ENCODE assay signal across 8 mouse cellular contexts in genomic region chr10:117416636-117417469, GRCm38 (mm10). TPM values are rescaled to one million over a fixed set of nuclear protein-coding genes. Genes with fewer than 3 reads are reported as not detected.
A peak's percentile ranks its signal among the peaks of the same experiment; 100 is the strongest.
DNase-seq lines count a peak whose midpoint lies in the region; ATAC-seq lines count a peak whose summit lies in the region.

No protein-coding gene starts in this region.

- no peak for DNase-seq in lung, postnatal 25 days (ENCODE audit: low spot score)
- no peak for DNase-seq in retina, postnatal 1 day
- no peak for DNase-seq in adrenal gland, adult 2 months

- no peak overlapping the region for H3K9ac ChIP-seq in lung, embryonic 15.5 days
- H3K9ac ChIP-seq in embryonic facial prominence, embryonic 15.5 days, result no peak overlapping the region
- no peak overlapping the region for H3K9ac ChIP-seq in limb, embryonic 13.5 days
- H3K9ac ChIP-seq in neural tube, embryonic 15.5 days (replicated peaks), result no peak overlapping the region

- H3K4me3 ChIP-seq in lung, embryonic 15.5 days, result peak overlapping the region; percentile 31; the same call in 1 of the 2 replicates
- 0 out of 2 replicates have a peak overlapping the region, but pooled peaks have one; percentile 32 for H3K4me3 ChIP-seq in embryonic facial prominence, embryonic 15.5 days (replicated peaks)
- H3K4me3 ChIP-seq in limb, embryonic 13.5 days, result peak overlapping the region; percentile 32; the same call in 1 of the 2 replicates
- peak overlapping the region; percentile 28; the same call in 1 of the 2 replicates for H3K4me3 ChIP-seq in neural tube, embryonic 15.5 days (replicated peaks)

- ATAC-seq in lung, embryonic 15.5 days (ENCODE audit: borderline replicate concordance, extremely low read depth, low FRiP score, low TSS enrichment), result no peak
- no peak for ATAC-seq in embryonic facial prominence, embryonic 15.5 days (ENCODE audit: insufficient number of reproducible peaks, low FRiP score, low TSS enrichment, low read depth)
- no peak for ATAC-seq in limb, embryonic 13.5 days (ENCODE audit: low FRiP score, low read depth)
- ATAC-seq in neural tube, embryonic 15.5 days (ENCODE audit: low FRiP score), result no peak
- no peak for ATAC-seq in monocyte, adult 5-6 weeks (replicated peaks; ENCODE audit: insufficient number of reproducible peaks, low FRiP score, low TSS enrichment, poor library complexity, severe bottlenecking)

- peak overlapping the region; percentile 62 for H3K4me2 ChIP-seq in lung, embryonic 15.5 days
- H3K4me2 ChIP-seq in embryonic facial prominence, embryonic 15.5 days (replicated peaks), result peak overlapping the region; percentile 55
- H3K4me2 ChIP-seq in limb, embryonic 13.5 days (replicated peaks), result peak overlapping the region; percentile 62
- peak overlapping the region; percentile 58 for H3K4me2 ChIP-seq in neural tube, embryonic 15.5 days

- 77% methylated on average over 16 of the region's 16 CpGs for WGBS in lung, embryonic 15.5 days
- 80% methylated on average over 16 of the region's 16 CpGs for WGBS in embryonic facial prominence, embryonic 15.5 days
- 84% methylated on average over 16 of the region's 16 CpGs for WGBS in limb, embryonic 13.5 days
- WGBS in neural tube, embryonic 15.5 days, result 86% methylated on average over 16 of the region's 16 CpGs

- H3K27ac ChIP-seq in lung, embryonic 15.5 days, result no peak overlapping the region
- no peak overlapping the region for H3K27ac ChIP-seq in embryonic facial prominence, embryonic 15.5 days (replicated peaks)
- no peak overlapping the region for H3K27ac ChIP-seq in limb, embryonic 13.5 days
- H3K27ac ChIP-seq in neural tube, embryonic 15.5 days (replicated peaks), result peak overlapping the region; percentile 72

- H3K36me3 ChIP-seq in lung, embryonic 15.5 days, result no peaks in the 10 kb centered on the region
- no peaks in the 10 kb centered on the region for H3K36me3 ChIP-seq in embryonic facial prominence, embryonic 15.5 days
- no peaks in the 10 kb centered on the region for H3K36me3 ChIP-seq in limb, embryonic 13.5 days
- H3K36me3 ChIP-seq in neural tube, embryonic 15.5 days, result no peaks in the 10 kb centered on the region

- no peaks in the 10 kb centered on the region for H3K9me3 ChIP-seq in lung, embryonic 15.5 days
- H3K9me3 ChIP-seq in embryonic facial prominence, embryonic 15.5 days (replicated peaks), result no peaks in the 10 kb centered on the region
- H3K9me3 ChIP-seq in limb, embryonic 13.5 days, result no peaks in the 10 kb centered on the region
- H3K9me3 ChIP-seq in neural tube, embryonic 15.5 days (replicated peaks), result no peaks in the 10 kb centered on the region

- peaks cover 10% of the 10 kb centered on the region for H3K4me1 ChIP-seq in lung, embryonic 15.5 days
- peaks cover 14% of the 10 kb centered on the region for H3K4me1 ChIP-seq in embryonic facial prominence, embryonic 15.5 days
- peaks cover 11% of the 10 kb centered on the region for H3K4me1 ChIP-seq in limb, embryonic 13.5 days
- H3K4me1 ChIP-seq in neural tube, embryonic 15.5 days, result peaks cover 19% of the 10 kb centered on the region

- H3K27me3 ChIP-seq in lung, embryonic 15.5 days, result no peaks in the 10 kb centered on the region
- H3K27me3 ChIP-seq in embryonic facial prominence, embryonic 15.5 days, result no peaks in the 10 kb centered on the region
- peaks cover 20% of the 10 kb centered on the region for H3K27me3 ChIP-seq in limb, embryonic 13.5 days
- H3K27me3 ChIP-seq in neural tube, embryonic 15.5 days (replicated peaks), result no peaks in the 10 kb centered on the region

RNA-seq across cellular contexts. Expression of gene Cpsf6, which starts 37.0 kb away (rescaled TPM):
- polyA plus RNA-seq in lung, embryonic 15.5 days (2015; fragmentation: Nextera tagmentation; extraction: Ambion mirVana), result 161 and 165 TPM in 2 replicates
- 124 and 127 TPM in 2 replicates for polyA plus RNA-seq in embryonic facial prominence, embryonic 15.5 days (2015; fragmentation: Nextera tagmentation; extraction: Ambion mirVana)
- 178 and 191 TPM in 2 replicates for polyA plus RNA-seq in limb, embryonic 13.5 days (2015; fragmentation: Nextera tagmentation; extraction: Ambion mirVana)
- 126 and 133 TPM in 2 replicates for polyA plus RNA-seq in neural tube, embryonic 15.5 days (2015; fragmentation: Nextera tagmentation; extraction: Ambion mirVana)
- total RNA-seq in monocyte, adult 5-6 weeks (2017), result 73.2 to 128 TPM (median 73.7 TPM) in 3 replicates
- 10 to 100 TPM; 49.8 to 72.7 TPM for total RNA-seq in adrenal gland, adult 2 months (2021)
- 62.5 and 78.5 TPM in 2 replicates for polyA plus RNA-seq in adrenal gland, adult 2 months (2012; rRNA removed)
